Mouse (Mus musculus): ENCODE data around the gene Ngdn. TPM values are rescaled to one million over a fixed set of nuclear protein-coding genes. Genes with fewer than 3 reads are reported as not detected.
"Not testable (repeated sequence)": the region's sequence is repeated elsewhere in the genome, so short reads cannot be mapped to it uniquely, and the experiment has no call there.

Ngdn gene
- polyA plus RNA-seq (2015; fragmentation: Nextera tagmentation; extraction: Ambion mirVana) = 87.2 and 89.2 TPM in 2 replicates

- no peaks in the 10 kb centered on the region for H3K9me3 ChIP-seq (ENCODE audit: control insufficient read depth, low read length)
- H3K4me1 ChIP-seq (ENCODE audit: control insufficient read depth, insufficient read depth, low read length) = peaks cover 5% of the 10 kb centered on the region
- WGBS = under 1% methylated on average over 36 of the region's 36 CpGs
- peak within 1 kb of the TSS; percentile 72 for H3K4me2 ChIP-seq (ENCODE audit: low read depth, low read length)
- H3K27ac ChIP-seq (ENCODE audit: low read length) = peak within 1 kb of the TSS; percentile 92
- H3K36me3 ChIP-seq (ENCODE audit: control insufficient read depth, insufficient read depth, low read length) = no peaks in the 10 kb centered on the region
- H3K4me3 ChIP-seq (ENCODE audit: low read length) = peak within 1 kb of the TSS; percentile 64
- peak; percentile 97 for ATAC-seq
- peak within 1 kb of the TSS; percentile 75 for H3K9ac ChIP-seq (ENCODE audit: low read depth, low read length)
- H3K27me3 ChIP-seq (replicated peaks; ENCODE audit: control insufficient read depth, insufficient read depth, low read length) = no peaks in the 10 kb centered on the region
Observed at GRCm38 (mm10) chr14:55014991-55015766, at the start of gene Ngdn. TSS of gene Ngdn (plus strand) at chr14:55015454.

GRCm38 (mm10) chr14:54965631-54966030 lies 49.6 kb upstream of the Ngdn start:
- H3K27me3 ChIP-seq (replicated peaks; ENCODE audit: control insufficient read depth, insufficient read depth, low read length) = no peaks in the 10 kb centered on the region
- H3K27ac ChIP-seq (ENCODE audit: low read length) = no peak overlapping the region
- no peaks in the 10 kb centered on the region for H3K9me3 ChIP-seq (ENCODE audit: control insufficient read depth, low read length)
- H3K4me3 ChIP-seq (ENCODE audit: low read length) = no peak overlapping the region
- no peak for ATAC-seq
- 57% methylated on average over 6 of the region's 6 CpGs for WGBS
- H3K4me1 ChIP-seq (ENCODE audit: control insufficient read depth, insufficient read depth, low read length) = no peaks in the 10 kb centered on the region
- H3K9ac ChIP-seq (ENCODE audit: low read depth, low read length) = no peak overlapping the region
- no peak overlapping the region for H3K4me2 ChIP-seq (ENCODE audit: low read depth, low read length)
- H3K36me3 ChIP-seq (ENCODE audit: control insufficient read depth, insufficient read depth, low read length) = no peaks in the 10 kb centered on the region

DNA sequence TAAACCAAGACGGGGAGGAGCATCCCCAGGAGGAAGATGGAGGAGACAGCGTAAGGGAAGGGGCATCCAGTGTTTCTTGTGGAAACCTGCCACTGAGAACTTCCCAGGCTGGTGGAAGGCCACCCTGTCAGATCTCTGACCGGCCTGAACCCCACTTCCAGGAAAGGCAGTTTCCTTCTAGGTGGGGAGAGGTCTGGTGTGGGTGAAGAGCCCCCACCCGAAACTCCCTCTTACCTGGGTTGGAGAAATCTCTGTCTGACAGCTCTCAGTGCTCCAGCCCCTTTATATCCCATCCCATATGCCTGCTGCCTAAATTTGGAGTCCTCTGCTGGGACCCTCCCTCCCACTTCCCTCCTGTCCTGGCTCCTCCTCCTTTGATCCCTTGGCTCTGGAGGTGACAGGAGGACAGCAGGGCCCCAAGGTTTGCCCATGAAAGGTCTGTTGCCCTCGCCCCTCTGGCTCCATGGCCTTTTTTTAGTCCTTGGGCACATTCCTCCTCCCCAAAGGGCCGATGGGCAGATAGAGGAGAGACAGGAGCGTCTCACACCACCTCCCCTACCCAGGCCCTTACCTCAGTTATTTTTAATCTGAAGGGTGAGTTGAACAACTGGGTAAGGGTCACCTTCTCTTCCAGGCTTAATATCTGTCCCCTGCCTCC lies 48.8 kb upstream of the Ngdn start, which contains the start of gene Myh6:
Myh6 (minus strand) TSS at position 608 of the 658 bp plus-strand sequence.
- H3K4me2 ChIP-seq (ENCODE audit: low read depth, low read length) = no peak within 1 kb of the TSS
- H3K27me3 ChIP-seq (replicated peaks; ENCODE audit: control insufficient read depth, insufficient read depth, low read length) = no peaks in the 10 kb centered on the region
- ATAC-seq = no peak
- no peak within 1 kb of the TSS for H3K27ac ChIP-seq (ENCODE audit: low read length)
- no peaks in the 10 kb centered on the region for H3K9me3 ChIP-seq (ENCODE audit: control insufficient read depth, low read length)
- no peaks in the 10 kb centered on the region for H3K4me1 ChIP-seq (ENCODE audit: control insufficient read depth, insufficient read depth, low read length)
- H3K36me3 ChIP-seq (ENCODE audit: control insufficient read depth, insufficient read depth, low read length) = no peaks in the 10 kb centered on the region
- 63% methylated on average over 7 of the region's 7 CpGs for WGBS
- H3K9ac ChIP-seq (ENCODE audit: low read depth, low read length) = no peak within 1 kb of the TSS
- no peak within 1 kb of the TSS for H3K4me3 ChIP-seq (ENCODE audit: low read length)

DNA sequence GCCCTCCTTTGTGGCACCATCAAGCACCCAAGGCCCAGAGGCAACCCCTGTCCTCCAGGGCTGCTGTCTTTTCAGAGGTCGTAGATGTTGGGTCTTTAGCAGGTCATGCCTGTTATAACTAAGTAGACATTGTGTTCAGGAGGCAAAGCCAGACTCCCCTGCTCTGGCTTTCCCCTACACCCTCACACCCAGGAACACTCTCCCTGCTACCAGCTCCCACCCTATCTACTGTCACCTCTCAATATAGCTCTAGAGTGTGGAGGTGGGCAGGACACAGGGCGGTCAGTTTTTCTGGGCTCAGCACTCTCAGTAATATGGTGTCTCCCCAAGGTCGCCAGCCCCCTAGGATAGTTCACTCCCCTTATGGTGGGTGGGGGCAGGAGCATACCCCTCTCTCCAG lies 47.4 kb upstream of the Ngdn start:
- Histone ChIP-seq H3K4me3 (ENCODE audit: low read length) (no peak overlapping the region), H3K27me3 (replicated peaks; ENCODE audit: control insufficient read depth, insufficient read depth, low read length) (no peaks in the 10 kb centered on the region), H3K9me3 (ENCODE audit: control insufficient read depth, low read length) (no peaks in the 10 kb centered on the region), H3K4me1 (ENCODE audit: control insufficient read depth, insufficient read depth, low read length) (no peaks in the 10 kb centered on the region), H3K27ac (ENCODE audit: low read length) (no peak overlapping the region), H3K4me2 (ENCODE audit: low read depth, low read length) (no peak overlapping the region), H3K9ac (ENCODE audit: low read depth, low read length) (no peak overlapping the region), H3K36me3 (ENCODE audit: control insufficient read depth, insufficient read depth, low read length) (no peaks in the 10 kb centered on the region)
- 94% methylated on average over 3 of the region's 3 CpGs for WGBS
- no peak for ATAC-seq

- no peaks in the 10 kb centered on the region for H3K36me3 ChIP-seq (ENCODE audit: control insufficient read depth, insufficient read depth, low read length)
- H3K4me1 ChIP-seq (ENCODE audit: control insufficient read depth, insufficient read depth, low read length) = no peaks in the 10 kb centered on the region
- no peak overlapping the region for H3K4me3 ChIP-seq (ENCODE audit: low read length)
- no peak overlapping the region for H3K9ac ChIP-seq (ENCODE audit: low read depth, low read length)
- no peak overlapping the region for H3K27ac ChIP-seq (ENCODE audit: low read length)
- H3K9me3 ChIP-seq (ENCODE audit: control insufficient read depth, low read length) = no peaks in the 10 kb centered on the region
- no peaks in the 10 kb centered on the region for H3K27me3 ChIP-seq (replicated peaks; ENCODE audit: control insufficient read depth, insufficient read depth, low read length)
- H3K4me2 ChIP-seq (ENCODE audit: low read depth, low read length) = no peak overlapping the region
- ATAC-seq = no peak
Observed at GRCm38 (mm10) chr14:54968344-54968743, 46.9 kb upstream of the Ngdn start.

- not testable (repeated sequence) for H3K27ac ChIP-seq (ENCODE audit: low read length); H3K36me3 ChIP-seq (ENCODE audit: control insufficient read depth, insufficient read depth, low read length); H3K4me1 ChIP-seq (ENCODE audit: control insufficient read depth, insufficient read depth, low read length); H3K4me2 ChIP-seq (ENCODE audit: low read depth, low read length); ATAC-seq; H3K9me3 ChIP-seq (ENCODE audit: control insufficient read depth, low read length); H3K4me3 ChIP-seq (ENCODE audit: low read length); H3K9ac ChIP-seq (ENCODE audit: low read depth, low read length); H3K27me3 ChIP-seq (replicated peaks; ENCODE audit: control insufficient read depth, insufficient read depth, low read length)
- WGBS = 93% methylated on average over 8 of the region's 11 CpGs
Observed at GRCm38 (mm10) chr14:54972786-54973185, 42.5 kb upstream of the Ngdn start.

- Histone ChIP-seq H3K9me3 (ENCODE audit: control insufficient read depth, low read length) (no peaks in the 10 kb centered on the region), H3K27me3 (replicated peaks; ENCODE audit: control insufficient read depth, insufficient read depth, low read length) (no peaks in the 10 kb centered on the region), H3K27ac (ENCODE audit: low read length) (no peak overlapping the region), H3K36me3 (ENCODE audit: control insufficient read depth, insufficient read depth, low read length) (no peaks in the 10 kb centered on the region), H3K4me1 (ENCODE audit: control insufficient read depth, insufficient read depth, low read length) (no peaks in the 10 kb centered on the region), H3K4me3 (ENCODE audit: low read length) (no peak overlapping the region), H3K4me2 (ENCODE audit: low read depth, low read length) (no peak overlapping the region), H3K9ac (ENCODE audit: low read depth, low read length) (no peak overlapping the region)
- no peak for ATAC-seq
- WGBS = 82% methylated on average over 6 of the region's 6 CpGs
Observed at GRCm38 (mm10) chr14:54974068-54974791, 41.0 kb upstream of the Ngdn start.

DNA sequence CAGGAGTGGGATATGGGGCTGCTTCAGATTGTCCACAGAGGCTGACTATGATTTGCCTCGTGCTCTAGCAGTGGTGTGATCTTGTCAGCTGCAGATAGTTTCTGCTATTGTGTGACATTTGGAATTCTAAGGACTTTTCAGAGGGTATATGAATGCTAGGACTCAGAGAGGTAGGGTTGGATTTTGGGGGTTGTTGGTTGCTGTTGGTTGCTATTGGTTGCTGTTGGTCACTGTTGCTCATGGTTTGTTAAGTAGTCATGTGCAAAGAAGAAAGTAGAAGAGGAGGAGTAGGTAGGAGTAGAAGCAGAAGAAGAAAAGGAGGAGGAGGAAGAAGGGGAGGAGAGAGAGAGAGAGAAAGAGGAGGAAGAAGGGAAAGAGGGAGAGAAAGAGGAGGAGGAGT lies 38.6 kb upstream of the Ngdn start, which contains the start of gene Gm17428:
Gm17428 (plus strand) TSS at position 301 of the 400 bp plus-strand sequence.
- H3K4me3 ChIP-seq (ENCODE audit: low read length) = no peak within 1 kb of the TSS
- no peak within 1 kb of the TSS for H3K27ac ChIP-seq (ENCODE audit: low read length)
- 79% methylated on average over 1 of the region's 1 CpGs for WGBS
- no peaks in the 10 kb centered on the region for H3K27me3 ChIP-seq (replicated peaks; ENCODE audit: control insufficient read depth, insufficient read depth, low read length)
- no peak within 1 kb of the TSS for H3K9ac ChIP-seq (ENCODE audit: low read depth, low read length)
- H3K36me3 ChIP-seq (ENCODE audit: control insufficient read depth, insufficient read depth, low read length) = no peaks in the 10 kb centered on the region
- ATAC-seq = no peak
- H3K4me2 ChIP-seq (ENCODE audit: low read depth, low read length) = no peak within 1 kb of the TSS
- H3K9me3 ChIP-seq (ENCODE audit: control insufficient read depth, low read length) = no peaks in the 10 kb centered on the region
- no peaks in the 10 kb centered on the region for H3K4me1 ChIP-seq (ENCODE audit: control insufficient read depth, insufficient read depth, low read length)

- H3K27ac ChIP-seq (ENCODE audit: low read length) = no peak overlapping the region
- no peaks in the 10 kb centered on the region for H3K9me3 ChIP-seq (ENCODE audit: control insufficient read depth, low read length)
- H3K27me3 ChIP-seq (replicated peaks; ENCODE audit: control insufficient read depth, insufficient read depth, low read length) = no peaks in the 10 kb centered on the region
- H3K9ac ChIP-seq (ENCODE audit: low read depth, low read length) = no peak overlapping the region
- 88% methylated on average over 8 of the region's 8 CpGs for WGBS
- H3K4me2 ChIP-seq (ENCODE audit: low read depth, low read length) = no peak overlapping the region
- H3K4me1 ChIP-seq (ENCODE audit: control insufficient read depth, insufficient read depth, low read length) = no peaks in the 10 kb centered on the region
- H3K36me3 ChIP-seq (ENCODE audit: control insufficient read depth, insufficient read depth, low read length) = no peaks in the 10 kb centered on the region
- no peak overlapping the region for H3K4me3 ChIP-seq (ENCODE audit: low read length)
- no peak for ATAC-seq
Observed at GRCm38 (mm10) chr14:54978664-54979063, 36.6 kb upstream of the Ngdn start.

Measured in intestine, embryonic 16.5 days (tissue).